Mouse (Mus musculus): ENCODE measurements around the gene Pacrg. TPM values are rescaled to one million over a fixed set of nuclear protein-coding genes. Genes with fewer than 3 reads are reported as not detected.

Pacrg gene
- polyA plus RNA-seq, 1 experiment from 2014 or later: 0.15 TPM

DNA sequence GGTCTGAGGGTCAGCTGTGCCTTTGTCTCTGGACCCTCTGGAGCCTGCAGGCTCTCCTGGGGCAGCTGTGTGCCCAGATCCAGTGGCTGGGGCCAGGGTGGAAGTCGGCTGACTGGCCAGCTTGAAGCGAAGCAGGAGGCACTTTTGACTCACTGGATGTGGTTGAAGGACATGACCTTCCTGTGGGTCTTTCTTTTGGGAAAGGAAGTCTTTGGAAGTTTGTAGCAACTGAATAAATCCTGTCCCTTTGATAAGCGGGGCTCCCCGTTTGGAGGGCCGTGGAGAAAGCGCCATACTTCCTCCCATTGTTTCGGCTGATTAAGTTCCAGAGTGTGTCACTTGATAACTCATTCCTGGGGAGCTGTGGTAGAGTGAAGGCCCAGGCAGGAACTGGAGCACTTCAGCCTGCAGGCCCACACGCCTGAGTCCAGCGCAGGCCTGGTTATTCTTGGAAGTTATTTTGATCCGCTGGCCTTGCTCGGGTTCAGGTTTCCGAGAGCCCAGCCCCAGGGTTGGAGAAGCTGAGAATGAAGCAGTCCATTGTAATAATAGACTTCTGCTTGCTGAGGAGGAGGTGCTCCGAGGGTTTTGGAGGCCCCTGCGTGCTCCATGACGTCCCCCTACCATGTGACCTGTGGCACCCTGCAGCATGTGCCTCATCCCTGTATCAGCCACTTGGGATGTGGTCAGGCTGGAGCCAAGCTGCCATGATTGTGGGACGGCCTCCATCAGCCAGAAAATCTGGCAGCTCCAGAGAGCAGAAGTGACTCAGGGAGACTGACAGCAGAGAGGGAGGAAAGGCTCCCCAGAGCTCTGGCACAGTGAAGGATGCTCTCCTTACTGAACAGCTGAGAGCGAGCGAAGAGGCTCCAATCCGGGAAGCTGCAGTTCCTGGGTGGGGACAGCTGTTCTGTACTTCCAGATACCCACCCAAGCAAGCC, 449.6 kb downstream of the Pacrg start:
- 37% methylated on average over 19 of the region's 19 CpGs for WGBS (ENCODE audit: insufficient replicate concordance)

DNA sequence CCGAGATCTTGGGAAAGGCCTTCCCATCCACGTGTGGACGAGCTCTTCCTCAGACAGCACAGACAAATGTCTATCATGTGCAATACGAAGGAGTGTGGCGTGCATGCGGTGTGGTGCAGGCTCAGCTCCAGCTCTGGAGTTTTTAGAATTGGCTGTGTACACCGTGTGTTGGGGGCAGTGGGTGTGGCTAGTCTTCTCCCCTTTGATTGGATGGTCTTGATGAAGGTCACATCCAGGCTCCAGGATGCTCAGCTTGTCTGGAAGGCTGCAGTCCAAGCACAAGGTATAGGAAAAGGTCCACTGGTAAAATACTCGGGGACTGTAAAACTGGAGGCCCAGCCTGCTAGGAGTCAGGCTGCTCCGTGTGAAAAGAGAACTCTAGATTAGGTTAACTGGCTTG, 450.4 kb downstream of the Pacrg start:
- H3K4me3 ChIP-seq: no peak overlapping the region
- no peaks in the 10 kb centered on the region for H3K36me3 ChIP-seq
- no peaks in the 10 kb centered on the region for H3K9me3 ChIP-seq (replicated peaks)
- no peaks in the 10 kb centered on the region for H3K27me3 ChIP-seq (replicated peaks)
- ATAC-seq: no peak
- H3K4me1 ChIP-seq: no peaks in the 10 kb centered on the region
- H3K9ac ChIP-seq: no peak overlapping the region
- 55% methylated on average over 9 of the region's 9 CpGs for WGBS (ENCODE audit: insufficient replicate concordance)
- H3K4me2 ChIP-seq: no peak overlapping the region
- peak overlapping the region; percentile 22; the same call in 1 of the 2 replicates for H3K27ac ChIP-seq

More for the DNA sequence above, 449.6 kb downstream of the Pacrg start:
- Histone ChIP-seq H3K4me3 (no peak overlapping the region), H3K27ac (peak overlapping the region; percentile 22; the same call in 1 of the 2 replicates), H3K4me2 (no peak overlapping the region), H3K9ac (no peak overlapping the region), H3K4me1 (no peaks in the 10 kb centered on the region), H3K36me3 (no peaks in the 10 kb centered on the region), H3K9me3 (replicated peaks) (no peaks in the 10 kb centered on the region), H3K27me3 (replicated peaks) (no peaks in the 10 kb centered on the region)
- peak; percentile 55 for ATAC-seq

DNA sequence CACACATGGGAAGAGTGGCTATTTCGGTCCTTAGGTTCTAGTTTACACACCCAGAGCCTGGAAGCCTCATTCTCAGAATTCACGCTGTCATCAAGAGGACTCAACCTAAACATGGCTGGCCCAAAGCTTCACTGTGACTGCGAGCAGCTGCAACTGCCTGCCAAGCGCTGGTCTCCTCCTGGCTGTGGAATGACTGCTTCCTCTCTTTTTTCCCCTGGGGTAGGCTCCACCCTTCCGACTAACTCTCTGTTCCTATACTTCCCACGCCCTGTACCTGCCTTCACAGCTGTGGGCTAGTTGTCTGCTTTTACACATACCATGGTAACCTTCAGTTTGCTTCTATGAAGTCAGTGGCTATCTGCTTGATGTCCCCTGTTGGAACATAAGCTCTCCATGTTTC, 453.6 kb downstream of the Pacrg start:
- Histone ChIP-seq H3K4me2 (no peak overlapping the region), H3K9me3 (replicated peaks) (no peaks in the 10 kb centered on the region), H3K27me3 (replicated peaks) (no peaks in the 10 kb centered on the region), H3K4me1 (no peaks in the 10 kb centered on the region), H3K4me3 (no peak overlapping the region), H3K36me3 (no peaks in the 10 kb centered on the region), H3K27ac (no peak overlapping the region), H3K9ac (no peak overlapping the region)
- WGBS (ENCODE audit: insufficient replicate concordance): 63% methylated on average over 6 of the region's 6 CpGs
- ATAC-seq: no peak

DNA sequence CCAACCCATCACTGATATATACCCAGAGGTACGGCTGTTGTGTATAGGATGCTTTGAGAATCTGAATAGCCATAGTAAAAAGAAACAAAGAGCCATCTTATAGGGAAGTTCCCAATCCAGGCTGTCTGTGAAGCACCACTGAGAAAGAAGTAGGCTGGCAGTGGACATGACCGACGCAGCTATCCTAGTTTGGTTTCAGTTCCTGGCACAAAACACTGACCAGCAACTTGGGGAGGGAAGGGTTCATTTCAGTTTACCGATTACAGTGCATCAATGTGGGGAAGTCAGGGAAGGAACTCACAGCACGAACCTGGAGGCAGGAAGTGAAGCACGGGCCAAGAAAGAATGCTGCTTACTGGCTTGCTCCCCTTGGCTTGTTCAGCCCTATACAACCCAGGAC, 456.7 kb downstream of the Pacrg start:
- no peak for ATAC-seq
- no peak overlapping the region for H3K4me2 ChIP-seq
- H3K27me3 ChIP-seq (replicated peaks): peaks cover 8% of the 10 kb centered on the region; the same call in 1 of the 2 replicates
- H3K27ac ChIP-seq: no peak overlapping the region
- H3K9me3 ChIP-seq (replicated peaks): no peaks in the 10 kb centered on the region
- H3K9ac ChIP-seq: no peak overlapping the region
- WGBS (ENCODE audit: insufficient replicate concordance): 55% methylated on average over 6 of the region's 6 CpGs
- peaks cover 6% of the 10 kb centered on the region for H3K4me1 ChIP-seq
- H3K36me3 ChIP-seq: no peaks in the 10 kb centered on the region
- no peak overlapping the region for H3K4me3 ChIP-seq

DNA sequence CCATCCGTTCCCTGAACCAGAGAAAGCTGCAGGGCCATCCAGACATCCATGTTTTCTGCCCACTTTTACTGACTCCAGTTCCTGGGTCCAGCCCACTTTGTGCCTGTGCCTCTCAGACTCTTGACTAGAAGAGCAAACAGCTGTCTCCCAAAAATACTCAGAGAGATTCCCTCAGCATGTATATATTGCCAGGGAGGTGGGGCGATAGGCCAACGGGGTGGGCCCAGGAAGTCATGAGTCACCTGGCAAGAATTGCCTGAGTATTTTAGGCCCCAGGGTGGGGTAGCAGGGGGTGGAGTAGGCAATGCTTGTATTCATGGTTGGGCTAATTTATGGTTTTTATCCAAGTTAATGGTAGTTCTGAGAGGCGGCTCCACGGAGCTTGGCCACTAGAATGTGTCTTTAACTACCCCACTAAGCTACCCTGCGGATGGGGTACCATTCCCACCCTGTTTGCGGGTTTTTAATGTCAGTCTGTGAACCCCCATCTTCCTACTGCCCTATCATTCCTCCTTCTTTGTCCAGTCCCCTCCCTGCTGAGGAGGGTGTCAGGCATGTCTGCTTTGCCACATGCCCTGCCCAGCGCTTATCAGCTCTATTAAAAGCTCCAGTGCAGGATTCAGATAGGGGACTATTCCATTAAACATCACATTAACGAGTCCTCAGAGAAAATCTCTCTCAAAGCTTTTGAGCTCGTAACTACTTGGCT, 461.5 kb downstream of the Pacrg start:
- no peak overlapping the region for H3K9ac ChIP-seq
- 63% methylated on average over 10 of the region's 10 CpGs for WGBS (ENCODE audit: insufficient replicate concordance)
- H3K4me1 ChIP-seq: peaks cover 6% of the 10 kb centered on the region

DNA sequence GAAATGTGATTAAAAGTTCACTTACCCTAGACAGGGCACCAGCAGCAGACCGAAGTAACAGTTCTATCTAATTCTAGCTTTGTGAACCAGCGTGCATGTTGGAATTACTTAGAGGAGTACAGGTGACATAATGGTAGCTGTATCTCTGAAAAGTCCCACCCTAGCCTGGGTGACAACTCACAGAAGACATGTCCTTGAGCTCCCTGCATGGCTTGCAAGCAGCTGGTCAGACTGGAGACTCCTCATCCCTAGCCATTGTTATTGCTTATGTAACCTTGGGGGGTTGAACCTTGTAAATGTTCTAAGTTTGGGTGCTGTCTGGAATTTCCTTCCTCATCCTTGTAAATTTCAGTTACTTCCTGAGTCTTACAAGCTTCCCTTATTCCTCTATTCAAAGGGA, 462.5 kb downstream of the Pacrg start:
- no peak for ATAC-seq
- Histone ChIP-seq H3K9ac (no peak overlapping the region), H3K27me3 (replicated peaks) (peaks cover 8% of the 10 kb centered on the region; the same call in 1 of the 2 replicates), H3K4me3 (no peak overlapping the region), H3K27ac (no peak overlapping the region), H3K9me3 (replicated peaks) (no peaks in the 10 kb centered on the region), H3K4me1 (peaks cover 6% of the 10 kb centered on the region), H3K36me3 (no peaks in the 10 kb centered on the region), H3K4me2 (no peak overlapping the region)
- 79% methylated on average over 2 of the region's 2 CpGs for whole genome bisulfite sequencing (ENCODE audit: insufficient replicate concordance)

More for the DNA sequence above, 461.5 kb downstream of the Pacrg start:
- peaks cover 8% of the 10 kb centered on the region; the same call in 1 of the 2 replicates for H3K27me3 ChIP-seq (replicated peaks)
- H3K4me2 ChIP-seq: no peak overlapping the region
- ATAC-seq: peak; percentile 44; the same call in 1 of the 2 replicates
- H3K4me3 ChIP-seq: no peak overlapping the region
- H3K9me3 ChIP-seq (replicated peaks): no peaks in the 10 kb centered on the region
- no peak overlapping the region for H3K27ac ChIP-seq
- H3K36me3 ChIP-seq: no peaks in the 10 kb centered on the region

DNA sequence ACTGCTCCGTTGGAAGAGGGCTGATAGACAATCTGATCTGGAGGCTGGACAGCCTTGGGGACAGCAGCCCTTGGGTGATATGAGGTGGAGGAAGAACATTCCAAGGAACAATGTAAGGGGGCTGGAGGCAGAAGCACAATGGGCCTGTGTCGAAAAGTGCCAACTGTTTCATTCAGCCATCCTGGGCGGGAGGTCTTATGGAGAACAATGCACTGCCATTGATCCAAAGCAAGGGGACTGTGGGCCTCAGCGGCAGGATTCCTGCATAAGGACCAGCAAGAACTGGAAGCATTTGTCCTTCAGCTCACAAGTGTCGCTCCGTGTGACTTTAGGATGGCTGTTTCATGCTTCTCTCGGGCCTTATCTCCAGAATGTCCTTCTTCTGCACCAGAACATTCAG, 465.8 kb downstream of the Pacrg start:
- Histone ChIP-seq H3K4me2 (no peak overlapping the region), H3K27me3 (replicated peaks) (peaks cover 1% of the 10 kb centered on the region; the same call in 1 of the 2 replicates), H3K4me3 (no peak overlapping the region), H3K36me3 (no peaks in the 10 kb centered on the region), H3K9ac (no peak overlapping the region), H3K9me3 (replicated peaks) (no peaks in the 10 kb centered on the region), H3K27ac (no peak overlapping the region), H3K4me1 (peaks cover 20% of the 10 kb centered on the region)
- no peak for ATAC-seq
- WGBS (ENCODE audit: insufficient replicate concordance): 54% methylated on average over 7 of the region's 7 CpGs

DNA sequence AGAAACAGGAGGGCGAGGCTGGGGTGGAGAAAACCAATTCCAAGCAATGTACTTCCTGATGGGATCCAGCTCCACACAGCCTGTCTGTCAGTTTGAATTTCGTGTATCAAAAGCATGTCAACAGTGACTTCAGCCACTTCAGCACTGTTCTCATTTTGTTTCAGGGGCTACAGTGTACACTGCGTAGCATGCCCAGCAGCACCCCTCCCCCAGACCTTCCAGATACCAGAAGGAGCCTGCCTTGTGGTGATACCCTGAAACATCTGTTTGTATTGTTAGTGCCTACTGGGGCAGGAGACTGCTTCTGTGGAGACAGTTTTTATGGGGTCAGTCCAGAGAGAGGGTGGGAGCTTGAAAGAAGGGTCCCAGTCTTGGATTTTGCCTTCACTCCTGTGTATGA, 466.4 kb downstream of the Pacrg start:
- Histone ChIP-seq H3K4me2 (no peak overlapping the region), H3K27me3 (replicated peaks) (no peaks in the 10 kb centered on the region; the same call in 1 of the 2 replicates), H3K9ac (no peak overlapping the region), H3K4me1 (peaks cover 16% of the 10 kb centered on the region), H3K36me3 (no peaks in the 10 kb centered on the region), H3K4me3 (no peak overlapping the region), H3K9me3 (replicated peaks) (no peaks in the 10 kb centered on the region), H3K27ac (no peak overlapping the region)
- 58% methylated on average over 3 of the region's 3 CpGs for WGBS (ENCODE audit: insufficient replicate concordance)
- no peak for ATAC-seq

DNA sequence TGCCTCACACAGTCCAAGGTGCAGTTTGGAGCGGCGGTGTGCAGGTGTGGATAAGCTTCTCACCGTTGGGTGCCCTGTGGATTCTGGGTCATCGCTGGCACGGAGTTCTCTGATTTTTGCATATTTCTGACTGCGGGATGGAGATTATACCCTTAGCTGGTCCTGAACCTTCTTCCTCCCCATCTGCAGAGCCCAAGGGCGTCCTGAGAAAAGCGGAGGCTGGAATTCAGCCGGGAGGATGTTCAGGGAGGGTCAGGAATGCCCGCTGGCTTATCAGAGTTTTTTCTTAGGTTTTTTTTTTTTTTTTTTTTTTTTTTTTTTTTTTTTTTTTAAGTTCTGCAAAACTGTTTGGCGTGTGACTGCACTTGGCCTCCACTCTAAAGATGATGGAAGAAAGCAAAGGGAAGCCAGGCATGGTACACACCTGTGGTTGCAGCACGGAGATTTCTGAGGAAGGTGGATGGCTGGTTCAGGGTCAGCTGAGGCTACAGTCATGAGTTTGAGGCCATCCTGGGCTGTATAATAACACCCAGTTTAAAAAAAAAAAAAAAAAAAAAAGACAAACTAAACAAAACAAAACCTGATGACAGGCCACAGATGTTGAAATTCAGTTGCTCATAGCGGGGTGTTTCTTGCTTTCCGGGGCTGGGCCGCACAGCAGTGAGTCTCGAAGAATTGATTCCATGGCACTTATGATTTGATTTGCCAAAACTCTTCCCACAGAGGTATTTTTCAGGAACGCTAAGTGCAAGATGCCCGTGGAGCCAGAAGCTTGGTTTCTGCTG, 467.9 kb downstream of the Pacrg start:
- 60% methylated on average over 18 of the region's 18 CpGs for WGBS (ENCODE audit: insufficient replicate concordance)
- H3K9ac ChIP-seq: no peak overlapping the region
- no peaks in the 10 kb centered on the region for H3K9me3 ChIP-seq (replicated peaks)
- H3K36me3 ChIP-seq: no peaks in the 10 kb centered on the region
- H3K27me3 ChIP-seq (replicated peaks): no peaks in the 10 kb centered on the region; the same call in 1 of the 2 replicates
- H3K27ac ChIP-seq: no peak overlapping the region
- no peak overlapping the region for H3K4me2 ChIP-seq
- no peak for ATAC-seq
- H3K4me1 ChIP-seq: peaks cover 14% of the 10 kb centered on the region
- no peak overlapping the region for H3K4me3 ChIP-seq

DNA sequence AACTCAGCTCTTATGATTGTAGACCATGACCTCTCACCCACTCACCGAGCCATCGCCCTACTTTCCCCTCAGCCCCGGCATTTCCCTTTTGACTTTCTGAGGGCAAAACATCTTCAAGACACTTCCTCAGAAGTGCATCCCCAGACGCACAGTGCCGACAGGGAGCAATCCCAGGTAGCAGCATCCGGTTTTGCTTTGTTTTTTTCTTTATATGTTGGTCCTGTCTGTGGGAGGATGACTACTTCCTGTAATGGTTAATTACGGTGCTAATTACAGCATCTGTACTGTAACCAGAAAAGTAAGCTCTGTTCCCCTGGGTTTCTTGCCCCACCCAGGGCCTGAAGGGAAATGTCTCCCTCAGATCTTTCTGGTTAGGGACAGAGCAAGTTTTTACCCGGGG, 468.6 kb downstream of the Pacrg start:
- H3K4me2 ChIP-seq: no peak overlapping the region
- H3K27me3 ChIP-seq (replicated peaks): no peaks in the 10 kb centered on the region; the same call in 1 of the 2 replicates
- H3K36me3 ChIP-seq: no peaks in the 10 kb centered on the region
- no peak overlapping the region for H3K4me3 ChIP-seq
- WGBS (ENCODE audit: insufficient replicate concordance): 45% methylated on average over 8 of the region's 8 CpGs
- H3K9me3 ChIP-seq (replicated peaks): no peaks in the 10 kb centered on the region
- no peak overlapping the region for H3K27ac ChIP-seq
- H3K9ac ChIP-seq: no peak overlapping the region
- ATAC-seq: no peak
- peaks cover 17% of the 10 kb centered on the region for H3K4me1 ChIP-seq

DNA sequence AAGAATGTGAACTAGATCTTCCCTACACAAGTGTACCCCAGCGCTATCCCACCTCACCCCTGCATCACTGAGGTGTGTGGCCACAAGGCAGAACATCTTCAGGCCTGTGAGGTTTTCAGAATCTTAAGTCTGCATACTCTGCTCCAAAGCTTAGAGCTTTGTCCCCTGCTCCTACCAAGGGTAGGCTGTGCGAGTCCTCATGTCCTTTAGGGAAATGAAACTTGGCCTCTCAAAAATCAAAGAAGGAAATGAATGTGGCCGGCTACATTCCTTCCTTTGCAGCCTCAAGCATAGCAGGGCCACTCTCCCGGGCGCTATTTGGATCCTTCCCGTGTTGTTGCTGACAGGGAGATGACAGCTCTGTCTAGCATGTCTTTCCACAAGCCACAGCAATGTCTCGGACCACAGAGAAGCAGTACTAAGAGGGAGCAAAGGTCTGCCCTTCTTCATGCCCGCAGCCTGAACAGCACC, 469.4 kb downstream of the Pacrg start:
- H3K4me1 ChIP-seq: peaks cover 18% of the 10 kb centered on the region
- no peaks in the 10 kb centered on the region for H3K36me3 ChIP-seq
- H3K27ac ChIP-seq: no peak overlapping the region
- no peaks in the 10 kb centered on the region for H3K9me3 ChIP-seq (replicated peaks)
- H3K4me2 ChIP-seq: no peak overlapping the region
- H3K9ac ChIP-seq: no peak overlapping the region
- ATAC-seq: no peak
- 26% methylated on average over 8 of the region's 8 CpGs for WGBS (ENCODE audit: insufficient replicate concordance)
- H3K4me3 ChIP-seq: no peak overlapping the region
- H3K27me3 ChIP-seq (replicated peaks): no peaks in the 10 kb centered on the region; the same call in 1 of the 2 replicates

Data from liver, embryonic 12.5 days (tissue).